Mouse (Mus musculus): ENCODE data around the gene Ipcef1.

DNA sequence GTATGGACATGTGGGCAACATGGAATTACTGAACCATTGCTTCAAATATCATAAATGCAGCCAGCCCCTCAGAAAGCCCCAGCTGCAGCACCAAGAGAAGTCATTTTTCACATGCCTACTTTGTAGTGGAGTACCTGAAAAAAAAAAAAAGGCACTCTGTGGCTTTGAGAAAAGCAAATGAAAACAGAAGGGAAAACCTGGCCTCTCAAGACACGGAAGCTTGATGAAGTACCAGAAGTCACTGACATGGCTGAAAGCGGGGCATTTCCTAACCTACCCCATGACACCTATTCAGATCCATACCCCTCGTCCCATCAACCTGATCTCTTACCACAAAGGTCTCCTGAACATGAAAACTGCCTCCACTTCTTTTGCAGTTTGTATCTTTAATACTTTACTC is 55.4 kb downstream of the Ipcef1 start:
- TF ChIP-seq CTCF (conservative IDR thresholded peaks at IDR 0.05; ENCODE audit: low read length) (no peak), NANOG (IDR thresholded peaks at IDR 0.05; ENCODE audit: borderline replicate concordance, low read length) (no peak)

Data from E14TG2a.4 (cell line).